Mouse (Mus musculus) 3134 (cell line): Measurements from ENCODE around the gene Morn3.
A peak's percentile ranks its signal among the peaks of the same experiment; 100 is the strongest.

Experiments used
- DNase-seq: peaks from one replicate; pipeline ENCODE4 v3.0.0-alpha.2; 2011; ENCODE audit warnings: low spot score; ENCODE audit not compliant: insufficient read length; ENCODE audit errors: extremely low read depth

Gene Morn3

GRCm38 (mm10) chr5:122994303-122994846 lies 52.4 kb downstream of the Morn3 start:
- peak; percentile 48 for DNase-seq

- no peak for DNase-seq
Observed at GRCm38 (mm10) chr5:122993811-122994210, 53.0 kb downstream of the Morn3 start.

GRCm38 (mm10) chr5:122991350-122992004 lies 55.3 kb downstream of the Morn3 start:
- DNase-seq = no peak

- DNase-seq = no peak
Observed at GRCm38 (mm10) chr5:122990411-122991160, 56.2 kb downstream of the Morn3 start.

- DNase-seq = no peak
Observed at GRCm38 (mm10) chr5:122989551-122990330, 57.1 kb downstream of the Morn3 start, which contains the start of gene Kdm2b. TSS of gene Kdm2b (minus strand) at chr5:122989823.

- DNase-seq = peak; percentile 75
Observed at GRCm38 (mm10) chr5:122989001-122989525, 57.8 kb downstream of the Morn3 start.

- peak; percentile 75 for DNase-seq
Observed at GRCm38 (mm10) chr5:122988021-122988751, 58.6 kb downstream of the Morn3 start.

- no peak for DNase-seq
Observed at GRCm38 (mm10) chr5:122987211-122988020, 59.4 kb downstream of the Morn3 start.

GRCm38 (mm10) chr5:122986091-122986493 lies 60.7 kb downstream of the Morn3 start:
- DNase-seq = no peak
